Mouse (Mus musculus) activated CD4-positive, CD25-positive, alpha-beta regulatory T cell, adult 4 months (primary cell): ENCODE results near the gene Zg16. TPM values are rescaled to one million over a fixed set of nuclear protein-coding genes. Genes with fewer than 3 reads are reported as not detected.

ENCODE experiments used
- ATAC-seq: one replicate; pipeline ENCODE4 v1.8.0; 2017
- polyA plus RNA-seq, 2 experiments: library from polyadenylated mRNA; unstranded; fragments of 100-300 nt; shearing (Covaris generic); gene quantifications; one replicate each; pipeline ENCODE4 v1.2.1; 2017

The Zg16 gene
- polyA plus RNA-seq, 2 experiments from 2014 or later, result not detected

DNA sequence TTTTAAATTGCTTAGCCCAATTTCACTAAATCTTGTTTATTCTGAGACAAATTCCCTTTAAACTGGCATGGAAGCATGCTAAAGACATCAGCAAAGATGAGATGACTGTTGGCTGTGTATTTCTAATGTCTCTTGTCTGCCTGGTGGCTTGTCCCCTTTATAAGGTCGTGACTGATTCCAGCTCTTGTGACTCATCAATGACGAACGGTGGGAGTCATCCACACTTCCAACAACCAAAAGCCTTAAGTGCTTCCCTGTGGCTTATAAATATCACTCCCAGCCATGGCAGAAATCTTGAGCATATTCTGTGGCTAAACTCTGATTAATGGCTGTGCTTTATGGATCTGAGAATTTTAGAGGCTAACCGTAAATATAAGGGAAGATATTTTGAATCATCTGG is 20.8 kb downstream of the Zg16 start:
- no peak for ATAC-seq

DNA sequence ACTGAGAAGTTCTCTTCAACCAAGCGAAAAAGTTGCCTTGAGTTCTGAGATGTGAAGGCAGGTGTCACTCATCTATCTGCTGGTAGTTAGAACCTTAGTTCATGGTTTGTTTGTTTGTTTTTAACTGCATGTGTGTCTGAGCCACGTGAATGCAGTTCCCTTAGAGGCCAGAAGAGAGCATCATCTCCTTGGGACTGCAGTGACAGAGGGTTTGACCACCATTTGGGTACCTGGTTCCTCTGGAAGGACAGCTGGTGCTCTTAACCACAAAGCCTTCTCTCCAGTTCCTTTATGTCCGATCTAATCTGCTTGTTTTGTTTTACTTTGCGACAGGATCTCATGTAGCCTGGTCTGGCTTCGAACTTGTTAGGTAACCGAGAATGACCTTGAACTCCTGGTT is 21.6 kb downstream of the Zg16 start:
- no peak for ATAC-seq

DNA sequence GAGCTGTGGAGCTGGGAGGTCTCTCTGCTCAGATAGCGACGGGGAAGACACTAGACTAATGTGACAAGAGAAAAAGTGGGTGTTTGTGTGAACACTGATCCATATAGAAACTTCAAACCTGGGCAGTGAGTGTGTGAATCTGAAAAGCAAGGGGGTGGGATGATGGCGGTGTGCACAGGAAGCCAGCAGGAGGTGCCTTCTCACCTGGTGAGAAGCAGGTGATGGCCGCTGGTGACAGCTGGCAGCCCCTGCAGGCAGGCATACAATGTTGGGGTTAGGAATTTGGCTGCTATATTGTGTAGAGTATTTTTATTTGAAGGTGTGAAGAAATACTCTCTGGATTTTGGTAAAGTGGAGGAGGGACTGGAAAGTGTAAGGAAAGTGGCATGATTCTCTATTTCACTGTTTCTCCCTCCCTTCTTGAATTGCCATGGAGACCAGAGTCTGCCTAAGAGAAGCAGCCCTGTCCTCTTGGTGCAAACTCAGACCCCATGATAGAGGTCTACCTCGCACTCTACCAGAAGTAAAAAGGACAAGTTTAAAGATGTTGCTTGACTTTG is 32.0 kb downstream of the Zg16 start:
- no peak for ATAC-seq

- ATAC-seq, result peak; percentile 80
These were observed 45.1 kb downstream of the Zg16 start, which contains the start of gene Kif22 for GRCm38 (mm10) chr7:127041851-127042672. Gene Kif22, minus strand, starts transcription at chr7:127042471.

GRCm38 (mm10) chr7:127031244-127031643 is 55.9 kb downstream of the Zg16 start:
- ATAC-seq, result peak; percentile 61

DNA sequence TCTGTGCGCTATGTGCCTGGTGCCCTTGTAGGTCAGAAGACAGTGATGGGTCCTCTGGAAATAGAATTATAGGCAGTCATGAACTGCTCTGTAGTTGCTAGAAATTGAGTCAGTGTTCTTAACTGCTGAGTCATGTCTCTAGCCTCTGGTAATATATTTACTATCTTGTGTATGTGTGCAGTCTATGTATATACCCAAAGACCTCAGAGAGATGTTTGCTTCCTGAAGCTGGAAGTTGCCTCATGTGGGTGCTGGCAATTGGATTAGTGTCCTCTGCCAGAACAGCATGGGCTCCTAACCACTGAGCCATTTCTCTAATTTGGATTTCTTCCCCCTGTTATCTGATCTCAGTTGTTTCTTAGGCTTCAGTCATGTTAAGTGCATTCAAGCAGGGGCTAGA is 57.0 kb downstream of the Zg16 start:
- ATAC-seq, result no peak

DNA sequence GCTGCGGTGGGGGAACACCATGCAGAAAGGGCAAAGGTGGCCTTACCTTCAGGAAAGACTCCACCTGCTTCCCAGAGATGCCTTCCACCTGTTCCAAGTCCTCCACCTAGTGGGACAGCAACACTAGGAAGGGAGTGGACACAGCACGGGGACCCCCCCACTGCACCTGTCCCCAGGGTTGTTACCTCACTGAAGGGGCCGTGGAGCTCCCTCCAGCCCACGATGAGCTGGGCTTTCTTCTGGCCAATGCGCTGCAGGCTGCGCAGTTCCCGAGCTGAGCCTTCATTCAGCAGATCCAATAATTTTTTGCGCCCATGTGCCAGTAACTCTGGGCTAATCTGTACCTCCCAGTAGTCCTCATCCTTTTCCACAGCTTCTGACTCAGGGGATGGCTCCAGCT is 59.2 kb downstream of the Zg16 start:
- ATAC-seq, result no peak

- peak; percentile 64 for ATAC-seq
These were observed 60.0 kb downstream of the Zg16 start, which contains the start of gene Maz for GRCm38 (mm10) chr7:127026984-127027726. Gene Maz, minus strand, starts transcription at chr7:127027037.

DNA sequence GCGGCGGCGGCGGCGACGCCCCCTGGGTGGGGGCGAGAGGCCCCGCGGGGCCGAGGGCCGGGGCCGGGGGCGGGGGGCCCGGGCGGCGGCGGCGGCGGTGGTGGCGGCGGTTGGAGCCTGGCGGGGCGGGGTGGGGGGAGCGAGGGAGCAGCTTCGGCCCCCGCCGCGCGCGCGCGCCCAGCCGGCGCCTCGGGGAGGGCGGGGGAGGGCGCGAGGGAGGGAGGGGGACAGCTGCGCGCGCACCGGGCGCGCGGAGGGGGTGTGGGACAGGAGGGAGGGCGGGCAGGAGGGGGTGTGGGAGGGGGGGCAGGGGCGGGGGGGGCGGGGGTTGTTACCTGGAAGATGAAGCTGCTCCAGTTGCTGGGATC is 60.5 kb downstream of the Zg16 start:
- ATAC-seq, result no peak

DNA sequence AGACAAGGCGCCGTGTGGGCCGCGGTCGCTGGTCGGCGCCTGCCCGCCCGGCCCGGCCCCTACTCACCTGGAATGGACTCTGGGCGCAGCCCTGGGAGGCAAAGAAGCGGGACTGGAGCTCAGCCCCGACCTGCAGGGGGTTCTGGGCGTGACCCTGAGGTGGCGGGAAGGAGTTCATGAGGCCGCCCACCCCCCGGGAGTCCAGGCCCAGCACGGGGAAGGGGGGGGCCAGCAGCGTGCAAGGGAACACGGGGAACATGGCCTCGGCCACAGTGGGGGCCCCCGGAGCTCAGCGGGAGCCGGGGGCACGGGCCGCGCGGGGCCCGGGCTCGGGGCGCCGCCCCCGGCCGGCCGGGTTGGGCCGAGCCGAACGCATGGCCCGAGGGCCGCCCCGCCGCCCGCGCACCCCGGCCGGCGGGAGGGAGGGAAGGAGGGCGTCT is 60.9 kb downstream of the Zg16 start:
- ATAC-seq, result peak; percentile 7

DNA sequence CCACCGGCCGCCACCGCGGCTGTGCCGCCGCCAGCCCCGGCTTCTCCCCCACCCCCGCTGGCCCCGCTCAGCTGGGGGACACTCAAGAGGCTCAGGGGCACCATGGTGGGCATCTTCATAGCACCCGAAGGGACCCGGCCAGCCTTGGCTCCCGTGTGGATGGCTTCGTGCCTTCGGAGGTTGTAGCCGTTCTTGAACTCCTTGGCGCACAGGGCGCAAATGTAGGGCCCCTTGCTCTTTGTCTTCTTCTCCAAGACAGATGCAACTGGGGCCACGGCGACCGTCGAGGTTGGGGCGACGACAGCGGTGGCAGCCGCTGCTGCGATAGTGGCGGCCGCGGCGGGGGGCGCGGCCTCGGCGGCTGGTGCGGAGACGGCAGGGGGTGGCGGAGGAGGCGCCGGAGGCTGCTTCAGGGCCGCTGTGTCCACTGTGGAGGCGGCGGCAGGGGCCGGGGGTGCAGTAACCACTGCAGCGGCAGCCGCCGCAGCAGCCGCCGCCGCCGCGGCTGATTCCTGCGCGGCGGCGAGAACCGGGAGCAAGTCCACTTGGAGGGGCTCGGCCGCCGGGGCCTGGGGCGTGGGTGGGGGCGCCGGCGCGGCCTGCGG is 61.5 kb downstream of the Zg16 start:
- no peak for ATAC-seq

- peak; percentile 19 for ATAC-seq
These were observed 62.2 kb downstream of the Zg16 start for GRCm38 (mm10) chr7:127024755-127025555.

GRCm38 (mm10) chr7:127023896-127024690 is 63.0 kb downstream of the Zg16 start:
- ATAC-seq, result peak; percentile 13

GRCm38 (mm10) chr7:127023272-127023691 is 63.8 kb downstream of the Zg16 start:
- no peak for ATAC-seq

- ATAC-seq, result no peak
These were observed 64.4 kb downstream of the Zg16 start for GRCm38 (mm10) chr7:127022528-127023271.

DNA sequence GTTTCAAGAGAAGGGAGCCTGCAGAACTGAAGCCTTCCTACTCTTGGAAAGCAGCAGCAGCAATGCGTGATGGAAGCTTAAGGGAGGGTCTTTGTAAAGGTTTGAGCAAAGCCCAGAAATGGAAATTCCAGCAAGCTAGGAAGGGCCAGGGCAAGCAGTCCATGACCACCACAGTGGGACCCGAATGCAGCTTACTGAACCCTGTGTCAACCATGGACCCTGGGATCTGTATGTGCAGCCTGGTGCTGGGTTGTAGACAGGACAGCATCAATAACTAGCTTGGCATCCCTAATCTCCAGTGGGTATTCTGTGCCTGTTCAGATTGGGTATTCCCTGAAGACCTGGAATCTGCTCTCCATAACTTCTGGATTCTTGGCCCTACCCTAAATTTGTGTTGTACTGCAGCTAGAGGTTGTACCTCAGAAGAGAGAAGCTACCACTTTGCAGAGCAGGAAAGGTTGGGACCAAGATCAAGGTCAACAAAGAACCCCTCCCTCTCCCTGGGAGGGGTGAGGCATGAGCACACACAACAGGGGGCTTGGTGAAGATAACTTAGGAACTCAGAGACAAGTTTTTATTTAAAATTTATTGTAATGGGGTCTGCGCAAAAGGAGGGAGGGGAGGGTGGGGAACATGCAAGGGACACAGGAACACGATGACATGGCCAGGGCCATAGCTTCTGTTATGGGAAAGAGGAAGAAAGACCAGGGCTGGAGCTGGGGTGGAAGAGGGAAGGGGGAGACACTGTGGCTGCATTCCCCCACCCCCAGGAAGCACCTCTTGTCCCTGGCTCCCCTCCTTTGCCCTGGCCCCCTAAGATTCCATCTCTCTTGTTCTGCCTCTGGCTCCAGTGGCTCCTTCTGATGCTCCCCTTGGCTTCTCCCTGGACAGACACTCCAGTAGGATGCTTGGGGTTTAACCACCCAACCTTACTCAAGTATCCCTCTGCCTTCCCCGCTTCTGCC is 65.3 kb downstream of the Zg16 start:
- no peak for ATAC-seq

DNA sequence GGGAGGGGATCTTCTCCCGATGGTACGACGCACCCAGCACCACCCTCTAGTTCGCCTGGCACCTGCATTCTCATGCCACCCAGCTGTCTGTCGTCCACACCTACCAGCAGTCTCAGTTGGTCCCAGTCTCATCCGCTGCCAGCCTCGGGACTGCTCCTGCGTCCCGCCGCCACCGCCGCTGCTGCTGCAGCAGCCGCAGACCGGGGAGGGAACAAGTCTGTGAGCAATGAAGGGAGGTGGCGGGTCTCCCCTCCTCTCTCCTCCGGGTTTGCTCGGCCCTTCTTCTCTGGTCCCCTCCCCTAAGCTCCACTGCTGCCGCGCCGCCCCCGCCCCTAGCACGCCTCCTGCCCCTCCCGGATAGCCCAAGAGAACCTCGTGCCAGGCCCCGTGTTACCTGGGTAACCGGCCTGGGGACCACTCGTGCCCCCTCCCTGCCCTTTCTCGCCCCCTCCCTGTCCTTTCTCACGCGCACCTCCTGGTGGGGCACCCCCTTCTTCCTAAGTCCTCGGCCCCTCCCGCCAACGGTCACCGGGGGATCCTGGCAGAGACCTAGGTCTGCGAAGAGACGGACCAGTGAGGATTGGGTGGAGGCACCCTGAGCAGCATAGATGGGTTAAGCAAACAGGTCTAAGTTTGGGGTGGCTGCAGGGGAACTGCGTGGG is 66.1 kb downstream of the Zg16 start, which contains the start of the genes Gm42742 and Prrt2:
TSS of gene Gm42742 (minus strand) at position 197 of the 662 bp plus-strand sequence.
TSS of gene Prrt2 (minus strand) at position 311 of the 662 bp plus-strand sequence.
- ATAC-seq, result peak; percentile 24

- ATAC-seq, result no peak
These were observed 66.6 kb downstream of the Zg16 start for GRCm38 (mm10) chr7:127020491-127020890.
